Mouse (Mus musculus) activated CD4-positive, CD25-positive, alpha-beta regulatory T cell, adult 9 weeks (primary cell): ENCODE results near the gene Olfr1295. TPM values are rescaled to one million over a fixed set of nuclear protein-coding genes. Genes with fewer than 3 reads are reported as not detected.

Experiments used
- polyA plus RNA-seq: library from polyadenylated mRNA; unstranded; fragments of 100-300 nt; shearing (Covaris generic); gene quantifications from one replicate; pipeline ENCODE4 v1.2.1, GENCODE M21; 2017

Gene Olfr1295
- polyA plus RNA-seq, result not detected

GRCm38 (mm10) chr2:111569581-111569980, at the start of gene Olfr1295:
TSS of gene Olfr1295 (minus strand) at chr2:111569681.

GRCm38 (mm10) chr2:111540191-111540590, 29.3 kb downstream of the Olfr1295 start, which contains the start of gene Olfr1294:
TSS of gene Olfr1294 (minus strand) at chr2:111540291.

GRCm38 (mm10) chr2:111524903-111525302, 44.6 kb downstream of the Olfr1295 start, which contains the start of gene Olfr1293-ps:
TSS of gene Olfr1293-ps (plus strand) at chr2:111525203.

Other genes with a start within 250 kb of the Olfr1295 start
- not detected for gene Olfr1281, start 243.2 kb downstream of the Olfr1295 start, polyA plus RNA-seq
- not detected for gene Olfr1282, start 233.6 kb downstream of the Olfr1295 start, polyA plus RNA-seq
- gene Olfr1283, start 202.9 kb downstream of the Olfr1295 start, polyA plus RNA-seq, result not detected
- gene Olfr1284, start 194.2 kb downstream of the Olfr1295 start, polyA plus RNA-seq, result not detected
- gene Olfr1286, start 146.6 kb downstream of the Olfr1295 start, polyA plus RNA-seq, result not detected
- gene Olfr1287, start 120.5 kb downstream of the Olfr1295 start, polyA plus RNA-seq, result not detected
- gene Olfr1288, start 95.6 kb downstream of the Olfr1295 start, polyA plus RNA-seq, result not detected
- not detected for gene Olfr1289, start 88.9 kb downstream of the Olfr1295 start, polyA plus RNA-seq
- gene Olfr1290, start 75.9 kb downstream of the Olfr1295 start, polyA plus RNA-seq, result not detected
- gene Olfr1291-ps1, start 72.5 kb downstream of the Olfr1295 start, polyA plus RNA-seq, result not detected
- gene Olfr1293-ps, start 44.5 kb downstream of the Olfr1295 start, polyA plus RNA-seq, result not detected
- gene Olfr1294, start 29.4 kb downstream of the Olfr1295 start, polyA plus RNA-seq, result not detected
- gene Olfr1297, start 56.8 kb upstream of the Olfr1295 start, polyA plus RNA-seq, result not detected
- not detected for gene Olfr1298, start 79.5 kb upstream of the Olfr1295 start, polyA plus RNA-seq
- gene Olfr1299, start 91.7 kb upstream of the Olfr1295 start, polyA plus RNA-seq, result not detected
- gene Olfr1301, start 181.3 kb upstream of the Olfr1295 start, polyA plus RNA-seq, result not detected
- not detected for gene Olfr1302, start 207.7 kb upstream of the Olfr1295 start, polyA plus RNA-seq